Mouse (Mus musculus): ENCODE measurements around the gene Zmiz1. TPM values are rescaled to one million over a fixed set of nuclear protein-coding genes. Genes with fewer than 3 reads are reported as not detected.

Gene Zmiz1
- total and polyA plus RNA-seq, 3 experiments, result 3.7 to 45.8 (median 11.1) TPM

GRCm38 (mm10) chr14:25534396-25534769, 75.4 kb downstream of the Zmiz1 start:
- TF ChIP-seq SMC3 (IDR thresholded peaks at IDR 0.05; ENCODE audit: low read depth, low read length) (no peak), ZC3H11A (IDR thresholded peaks at IDR 0.05; ENCODE audit: low read depth, low read length) (no peak), CHD1 (IDR thresholded peaks at IDR 0.05; ENCODE audit: low read depth, low read length) (no peak), HCFC1 (IDR thresholded peaks at IDR 0.05; ENCODE audit: low read depth, low read length) (no peak), POLR2A (IDR thresholded peaks at IDR 0.05; ENCODE audit: low read depth, low read length) (no peak), CTCF (conservative IDR thresholded peaks at IDR 0.05 in 1 of 2, IDR thresholded peaks at IDR 0.05 in 1 of 2; ENCODE audit: low read depth in 2 of 2, low read length in 2 of 2) (no peak), ZMIZ1 (IDR thresholded peaks at IDR 0.05; ENCODE audit: low read depth, low read length) (no peak), CHD2 (IDR thresholded peaks at IDR 0.05; ENCODE audit: low read length) (no peak), RAD21 (IDR thresholded peaks at IDR 0.05; ENCODE audit: low read depth, low read length) (no peak), MXI1 (IDR thresholded peaks at IDR 0.05; ENCODE audit: low read depth, low read length) (no peak), NELFE (IDR thresholded peaks at IDR 0.05; ENCODE audit: low read depth, low read length) (no peak), SIN3A (IDR thresholded peaks at IDR 0.05; ENCODE audit: low read length) (no peak), JUND (conservative IDR thresholded peaks at IDR 0.05; ENCODE audit: low read depth, low read length) (no peak)
- no peak overlapping the region for H3K9ac ChIP-seq (ENCODE audit: insufficient read depth, low read depth)
- H3K27me3 ChIP-seq (replicated peaks), result no peaks in the 10 kb centered on the region
- H3K79me2 ChIP-seq (replicated peaks; ENCODE audit: control insufficient read depth, extremely low read depth, insufficient read depth, poor library complexity, severe bottlenecking), result no peaks in the 10 kb centered on the region
- H3K9me3 ChIP-seq (replicated peaks; ENCODE audit: low read length), result no peaks in the 10 kb centered on the region
- H3K4me1 ChIP-seq (ENCODE audit: control insufficient read depth in 1 of 2, insufficient read depth in 2 of 2), result peaks cover 15 to 60% of the 10 kb centered on the region in 2 experiments
- peaks cover 27 to 69% of the 10 kb centered on the region in 2 experiments for H3K36me3 ChIP-seq (replicated peaks in 1 of 2; ENCODE audit: control insufficient read depth in 1 of 2, insufficient read depth in 1 of 2, low read length in 1 of 2)
- dilution Hi-C loops (cut with MboI; ENCODE audit: extremely low pct_ligation_motif_present, extremely low pct_unique_long_range_greater_than_20kb, low sequenced_read_pairs) (no loop called here), in situ Hi-C loops (cut with MboI; ENCODE audit: low pct_ligation_motif_present, low pct_unique_long_range_greater_than_20kb, low sequenced_read_pairs) (no loop called here)
- no peak for DNase-seq (ENCODE audit: extremely low read depth)
- no peak overlapping the region for H3K4me3 ChIP-seq (replicated peaks in 1 of 3; ENCODE audit: low read depth in 2 of 3, low read length in 2 of 3, poor library complexity in 1 of 3)
- H3K27ac ChIP-seq (ENCODE audit: insufficient read depth, low read depth), result no peak overlapping the region
- H3K4me2 ChIP-seq (ENCODE audit: insufficient read depth, low read depth, poor library complexity, severe bottlenecking), result no peak overlapping the region

GRCm38 (mm10) chr14:25534918-25535582, 76.1 kb downstream of the Zmiz1 start:
- H3K36me3 ChIP-seq (replicated peaks in 1 of 2; ENCODE audit: control insufficient read depth in 1 of 2, insufficient read depth in 1 of 2, low read length in 1 of 2), result peaks cover 32 to 76% of the 10 kb centered on the region in 2 experiments
- dilution Hi-C loops (cut with MboI; ENCODE audit: extremely low pct_ligation_motif_present, extremely low pct_unique_long_range_greater_than_20kb, low sequenced_read_pairs), result no loop called here

More at GRCm38 (mm10) chr14:25534918-25535582, 76.1 kb downstream of the Zmiz1 start:
- H3K27ac ChIP-seq (ENCODE audit: insufficient read depth, low read depth), result no peak overlapping the region
- no peak overlapping the region for H3K4me2 ChIP-seq (ENCODE audit: insufficient read depth, low read depth, poor library complexity, severe bottlenecking)
- H3K79me2 ChIP-seq (replicated peaks; ENCODE audit: control insufficient read depth, extremely low read depth, insufficient read depth, poor library complexity, severe bottlenecking), result no peaks in the 10 kb centered on the region
- no peak for DNase-seq (ENCODE audit: extremely low read depth)
- peaks cover 13 to 56% of the 10 kb centered on the region in 2 experiments for H3K4me1 ChIP-seq (ENCODE audit: control insufficient read depth in 1 of 2, insufficient read depth in 2 of 2)
- no peak overlapping the region for H3K9ac ChIP-seq (ENCODE audit: insufficient read depth, low read depth)
- no peaks in the 10 kb centered on the region for H3K9me3 ChIP-seq (replicated peaks; ENCODE audit: low read length)
- TF ChIP-seq RAD21 (IDR thresholded peaks at IDR 0.05; ENCODE audit: low read depth, low read length), result peak; percentile 44
- TF ChIP-seq HCFC1 (IDR thresholded peaks at IDR 0.05; ENCODE audit: low read depth, low read length), result no peak
- TF ChIP-seq UBTF (IDR thresholded peaks at IDR 0.05; ENCODE audit: low read depth, low read length), result no peak
- no peak for TF ChIP-seq MEF2A (IDR thresholded peaks at IDR 0.05; ENCODE audit: borderline replicate concordance, low read depth, low read length)
- no peak for TF ChIP-seq USF2 (conservative IDR thresholded peaks at IDR 0.05; ENCODE audit: low read depth, low read length)
- no peak for TF ChIP-seq ZMIZ1 (IDR thresholded peaks at IDR 0.05; ENCODE audit: low read depth, low read length)
- TF ChIP-seq MAZ (IDR thresholded peaks at IDR 0.05; ENCODE audit: low read depth, low read length), result no peak
- TF ChIP-seq ELF1 (IDR thresholded peaks at IDR 0.05; ENCODE audit: low read depth, low read length), result no peak
- TF ChIP-seq GABPA (IDR thresholded peaks at IDR 0.05; ENCODE audit: insufficient replicate concordance, low read depth, low read length), result no peak
- TF ChIP-seq ETS1 (conservative IDR thresholded peaks at IDR 0.05; ENCODE audit: low read depth, low read length), result no peak
- TF ChIP-seq POLR2A (IDR thresholded peaks at IDR 0.05; ENCODE audit: low read depth, low read length), result no peak
- no peak for TF ChIP-seq TBP (conservative IDR thresholded peaks at IDR 0.05; ENCODE audit: low read depth, low read length)
- TF ChIP-seq CTCF (conservative IDR thresholded peaks at IDR 0.05 in 1 of 2, IDR thresholded peaks at IDR 0.05 in 1 of 2; ENCODE audit: low read depth in 2 of 2, low read length in 2 of 2), result peak in 1 of 2 experiments; percentile 47; a peak in 2 of 4 replicates
- TF ChIP-seq CHD2 (IDR thresholded peaks at IDR 0.05; ENCODE audit: low read length), result no peak
- no peak for TF ChIP-seq E2F4 (IDR thresholded peaks at IDR 0.05; ENCODE audit: insufficient replicate concordance, low read depth, low read length)
- no peak for TF ChIP-seq ZNF384 (IDR thresholded peaks at IDR 0.05; ENCODE audit: low read depth, low read length)
- TF ChIP-seq SMC3 (IDR thresholded peaks at IDR 0.05; ENCODE audit: low read depth, low read length), result peak; percentile 31
- TF ChIP-seq ZC3H11A (IDR thresholded peaks at IDR 0.05; ENCODE audit: low read depth, low read length), result no peak
- in situ Hi-C loops (cut with MboI; ENCODE audit: low pct_ligation_motif_present, low pct_unique_long_range_greater_than_20kb, low sequenced_read_pairs), result no loop called here
- no peaks in the 10 kb centered on the region for H3K27me3 ChIP-seq (replicated peaks)
- H3K4me3 ChIP-seq (replicated peaks in 1 of 3; ENCODE audit: low read depth in 2 of 3, low read length in 2 of 3, poor library complexity in 1 of 3), result no peak overlapping the region

Measured in CH12.LX (cell line).